Mouse (Mus musculus) kidney, postnatal 25 days (tissue): ENCODE data around the gene Selenoi.

Experiments
- DNase-seq, 2 experiments: peaks; one replicate each; pipeline ENCODE4 v3.0.0; 2021; ENCODE audit warnings: mixed read lengths in 2 of 2

The Selenoi gene

DNA sequence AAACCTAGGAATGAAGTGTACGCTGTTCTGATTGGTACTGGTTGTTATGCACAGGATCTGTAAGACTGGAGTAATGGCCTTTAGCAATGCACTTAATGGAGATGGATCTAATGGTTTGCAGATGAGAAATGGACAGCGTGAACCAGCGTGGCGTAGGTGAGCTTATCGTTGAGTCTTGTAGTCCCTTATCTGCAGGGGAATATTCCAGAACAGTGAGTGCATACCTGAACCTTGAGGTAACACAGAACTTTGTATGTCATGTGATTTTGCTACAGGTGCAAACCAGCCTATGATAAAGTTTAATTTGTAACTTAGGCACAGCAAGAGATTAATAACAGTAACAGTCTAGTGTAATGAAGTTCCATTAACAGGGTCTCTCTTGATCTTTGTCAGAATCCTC, 6.2 kb downstream of the Selenoi start:
- no peak for DNase-seq

DNA sequence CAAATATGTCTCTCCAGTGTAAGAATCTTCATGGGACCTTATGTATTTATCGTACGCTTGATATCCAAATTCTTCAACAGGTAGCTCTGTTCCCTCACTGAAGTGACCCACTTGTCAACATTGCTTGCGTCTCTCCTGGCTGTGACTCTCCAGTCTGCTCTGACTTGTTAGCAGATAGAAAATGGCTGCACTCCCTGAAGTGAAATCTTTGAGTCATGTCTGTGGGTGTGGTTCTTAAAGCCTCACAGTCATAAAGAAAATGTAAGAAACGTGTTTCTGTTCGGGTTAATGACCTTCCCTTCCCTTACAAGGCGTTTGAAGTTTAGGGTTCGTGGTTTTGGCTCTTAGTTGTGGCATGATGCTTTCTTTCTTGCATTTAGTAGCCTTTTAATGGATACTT, 8.2 kb downstream of the Selenoi start:
- no peak for DNase-seq

- no peak for DNase-seq
Observed at GRCm38 (mm10) chr5:30242410-30242809, 10.0 kb downstream of the Selenoi start.

DNA sequence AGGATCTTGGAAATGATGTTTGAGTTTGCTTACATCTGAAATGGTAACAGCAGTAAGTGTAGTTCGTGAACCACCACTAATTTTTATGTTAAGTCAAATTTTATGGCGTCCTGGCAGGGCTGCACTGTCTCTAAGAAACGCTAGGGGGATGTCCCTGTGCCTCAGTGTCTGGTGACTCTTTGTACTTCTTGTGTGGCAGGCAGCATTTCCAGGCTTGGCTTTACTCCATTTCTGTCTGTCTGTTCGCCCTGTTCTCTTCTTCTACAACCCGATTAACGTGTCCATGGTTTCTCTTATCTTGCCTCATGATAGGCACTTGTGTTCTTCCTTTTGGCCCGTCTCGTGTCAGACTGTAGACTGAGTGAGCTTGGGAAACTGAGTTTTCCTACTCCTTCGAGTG, 11.4 kb downstream of the Selenoi start:
- DNase-seq: no peak

DNA sequence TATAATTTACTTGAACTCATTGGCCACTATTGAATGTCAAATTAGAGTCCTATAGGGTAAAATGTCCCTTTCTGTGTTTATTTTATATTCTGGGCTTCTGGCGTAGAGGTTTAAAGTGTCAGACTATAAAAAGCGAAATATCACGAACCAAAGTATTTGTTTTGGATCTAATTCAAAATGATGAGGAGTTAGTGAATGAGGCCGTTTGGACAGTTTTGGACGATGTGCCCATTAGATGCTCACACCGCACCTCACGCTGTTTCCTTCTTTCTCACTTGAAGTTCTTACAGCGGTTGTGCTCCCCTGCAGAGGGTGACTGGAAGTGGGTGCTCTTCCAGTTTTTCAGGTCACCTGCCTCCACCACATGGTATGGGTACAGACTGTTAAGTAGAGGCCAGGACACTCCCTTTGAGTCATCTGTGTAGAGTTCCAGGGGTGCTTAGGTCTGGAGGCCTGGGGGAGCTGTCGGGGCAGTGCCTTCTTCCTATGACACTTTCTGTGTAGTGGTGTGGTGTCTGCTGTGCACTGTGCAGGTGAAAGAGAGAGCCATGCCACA, 13.6 kb downstream of the Selenoi start:
- DNase-seq: no peak

DNA sequence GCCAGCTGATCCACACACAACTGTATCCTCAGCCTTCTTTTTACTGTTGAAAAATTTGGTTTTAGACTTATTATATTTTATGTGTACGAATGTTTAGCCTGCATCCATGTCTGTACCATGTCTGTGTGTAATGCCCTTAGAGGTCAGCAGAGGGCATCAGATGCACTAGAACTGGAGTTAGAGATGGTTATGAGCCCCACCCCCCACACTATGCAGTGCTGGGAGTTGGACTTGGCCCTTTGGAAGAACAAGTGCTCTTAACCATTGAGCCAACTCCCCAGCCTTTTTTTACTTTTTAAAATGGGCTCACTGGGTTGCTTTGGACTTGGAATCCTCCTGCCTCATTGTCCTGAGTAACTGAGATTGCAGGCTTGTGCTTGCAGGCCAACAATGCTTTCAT, 15.3 kb downstream of the Selenoi start:
- peak in 1 of 2 experiments; percentile 35 for DNase-seq

DNA sequence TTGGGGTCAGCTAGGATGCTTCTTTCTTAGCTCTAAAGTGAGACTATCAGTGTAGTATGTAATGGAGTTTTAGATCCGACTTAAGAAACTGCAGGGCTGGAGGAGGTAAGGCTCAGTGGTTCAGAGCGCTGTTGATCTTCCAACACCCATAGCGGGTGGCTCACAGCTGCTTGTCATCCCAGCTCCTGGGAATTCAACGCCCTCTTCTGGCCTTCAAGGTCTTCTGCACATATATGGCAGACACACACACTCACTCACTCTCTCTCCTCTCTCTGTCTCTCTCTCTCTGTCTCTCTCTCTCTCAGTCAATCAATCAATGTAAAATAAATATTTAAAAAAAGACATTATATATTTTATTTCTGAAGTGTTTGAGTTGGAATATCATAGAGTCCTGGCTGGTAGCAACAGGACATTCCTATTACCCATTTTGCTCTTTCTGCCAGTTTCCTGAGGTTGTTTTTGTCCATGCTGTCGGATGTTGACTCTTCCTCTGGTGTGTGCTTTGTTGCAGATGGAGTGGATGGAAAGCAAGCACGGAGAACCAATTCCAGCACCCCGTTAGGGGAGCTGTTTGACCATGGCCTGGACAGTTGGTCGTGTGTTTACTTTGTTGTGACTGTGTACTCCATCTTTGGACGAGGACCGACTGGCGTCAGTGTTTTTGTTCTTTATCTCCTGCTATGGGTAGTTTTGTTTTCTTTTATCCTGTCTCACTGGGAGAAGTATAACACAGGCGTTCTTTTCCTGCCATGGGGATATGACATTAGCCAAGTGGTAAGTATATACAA, 23.4 kb downstream of the Selenoi start:
- no peak for DNase-seq

- no peak for DNase-seq
Observed at GRCm38 (mm10) chr5:30258776-30259175, 26.4 kb downstream of the Selenoi start.

- DNase-seq: peak in 1 of 2 experiments; percentile 30
Observed at GRCm38 (mm10) chr5:30270571-30271190, 38.3 kb downstream of the Selenoi start.

- DNase-seq: peak in 1 of 2 experiments; percentile 11
Observed at GRCm38 (mm10) chr5:30271599-30272281, 39.4 kb downstream of the Selenoi start.

- no peak for DNase-seq
Observed at GRCm38 (mm10) chr5:30276361-30276760, 44.0 kb downstream of the Selenoi start.

GRCm38 (mm10) chr5:30278952-30279351, 46.6 kb downstream of the Selenoi start:
- DNase-seq: no peak

GRCm38 (mm10) chr5:30279446-30279845, 47.1 kb downstream of the Selenoi start:
- no peak for DNase-seq

DNA sequence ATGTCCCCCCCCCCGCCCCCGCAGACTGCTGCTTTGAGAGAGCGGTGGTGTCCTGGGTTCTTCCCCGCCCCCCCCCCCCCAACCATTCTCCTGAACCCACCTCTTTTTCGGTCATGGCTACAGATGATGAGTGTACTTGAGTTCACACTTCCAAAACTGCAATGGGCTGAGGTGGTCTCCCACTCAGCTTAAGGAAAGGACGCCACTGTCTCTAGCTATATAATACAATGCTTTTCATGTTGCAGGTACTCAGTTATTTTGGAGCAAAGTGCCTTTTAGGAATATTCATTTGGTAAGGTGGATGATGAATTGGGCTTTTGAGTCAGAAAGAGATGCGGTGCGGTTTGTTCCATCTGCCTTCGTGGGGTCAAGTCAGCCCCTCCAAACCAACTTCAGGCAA, 48.5 kb downstream of the Selenoi start:
- DNase-seq: no peak

- DNase-seq: peak; percentile 10 to 45
Observed at GRCm38 (mm10) chr5:30281291-30281732, 48.9 kb downstream of the Selenoi start, which contains the start of gene Drc1. Gene Drc1, plus strand, starts transcription at chr5:30281388.

GRCm38 (mm10) chr5:30285944-30286799, 53.8 kb downstream of the Selenoi start:
- no peak for DNase-seq

GRCm38 (mm10) chr5:30287106-30287882, 54.9 kb downstream of the Selenoi start:
- DNase-seq: no peak
